Mouse (Mus musculus): Measurements from ENCODE around the gene Aqp7. TPM values are rescaled to one million over a fixed set of nuclear protein-coding genes. Genes with fewer than 3 reads are reported as not detected.
A peak's percentile ranks its signal among the peaks of the same experiment; 100 is the strongest.

Aqp7 gene
- polyA plus RNA-seq (2015; fragmentation: Nextera tagmentation; extraction: Ambion mirVana) = not detected in 2 replicates

DNA sequence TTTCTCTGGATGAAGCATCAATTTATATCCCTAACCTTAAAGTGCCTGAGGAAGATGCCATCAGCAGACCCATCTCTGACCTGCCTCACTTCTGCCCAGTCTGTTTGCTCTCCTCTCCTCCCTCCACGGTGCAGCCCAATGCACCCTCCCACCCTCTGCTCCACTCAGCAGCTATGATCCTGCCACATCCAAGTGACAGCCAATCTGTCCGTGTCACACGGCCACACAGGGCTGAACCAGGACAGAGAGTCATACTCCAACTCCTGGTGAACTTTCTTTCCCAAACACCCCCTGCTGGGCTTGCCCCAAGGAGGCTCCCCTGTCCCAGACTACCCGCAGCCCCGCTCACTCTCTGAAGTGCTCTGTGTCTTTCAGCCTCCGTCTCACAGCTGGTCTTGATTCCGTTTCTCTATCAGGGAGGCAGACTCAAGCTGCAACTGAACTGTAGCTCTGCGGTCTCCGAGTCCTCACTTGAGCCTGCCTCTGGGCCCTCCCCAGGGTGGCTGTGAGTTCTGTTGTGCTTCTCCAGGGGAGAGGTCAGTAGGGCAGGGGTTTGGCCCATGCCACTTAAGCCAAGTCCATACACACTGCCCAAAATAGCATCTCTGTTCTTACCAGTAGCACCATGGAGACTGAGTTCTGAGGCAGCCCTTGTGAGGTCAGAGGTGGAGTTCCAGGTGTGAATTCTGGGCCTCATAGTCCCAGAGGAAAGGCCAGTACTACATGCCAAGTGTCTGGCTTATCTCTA lies at the start of gene Aqp7:
TSS of gene Aqp7 (minus strand) at position 616 of the 748 bp plus-strand sequence.
- no peaks in the 10 kb centered on the region for H3K36me3 ChIP-seq
- H3K9ac ChIP-seq = no peak within 1 kb of the TSS
- no peaks in the 10 kb centered on the region for H3K9me3 ChIP-seq
- no peak within 1 kb of the TSS for H3K4me3 ChIP-seq
- peaks cover 4% of the 10 kb centered on the region for H3K4me1 ChIP-seq (replicated peaks)
- H3K4me2 ChIP-seq = no peak within 1 kb of the TSS
- no peaks in the 10 kb centered on the region for H3K27me3 ChIP-seq
- 44% methylated on average over 9 of the region's 9 CpGs for WGBS
- ATAC-seq (ENCODE audit: low FRiP score) = peak; percentile 11; the same call in 1 of the 2 replicates
- no peak within 1 kb of the TSS for H3K27ac ChIP-seq

DNA sequence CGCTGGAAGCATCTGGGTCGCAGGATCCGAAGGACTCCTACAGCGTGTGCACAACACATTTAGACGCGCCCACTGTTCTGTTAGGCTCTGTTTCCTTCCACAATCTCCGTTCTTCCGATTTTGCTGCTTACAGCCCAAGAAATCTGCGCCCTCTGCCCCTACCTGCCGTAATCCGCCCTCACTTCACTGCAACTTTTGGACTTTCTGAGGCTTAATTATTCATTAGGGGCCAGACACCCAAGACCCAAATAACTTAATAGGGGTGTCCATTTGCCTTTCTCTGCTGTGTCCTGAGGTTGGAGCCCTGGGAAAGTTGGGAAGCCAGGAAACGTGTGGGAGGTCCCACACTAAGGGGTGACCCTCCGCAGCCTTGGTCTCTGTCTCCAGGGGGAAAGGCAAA lies 49.4 kb upstream of the Aqp7 start:
- Histone ChIP-seq H3K27me3 (peaks cover 43% of the 10 kb centered on the region), H3K27ac (no peak overlapping the region), H3K9ac (peak overlapping the region; percentile 75; the same call in 1 of the 2 replicates), H3K4me2 (peak overlapping the region; percentile 90), H3K36me3 (no peaks in the 10 kb centered on the region), H3K9me3 (no peaks in the 10 kb centered on the region), H3K4me1 (replicated peaks) (peaks cover 12% of the 10 kb centered on the region), H3K4me3 (peak overlapping the region; percentile 52; the same call in 1 of the 2 replicates)
- 51% methylated on average over 13 of the region's 13 CpGs for WGBS
- ATAC-seq (ENCODE audit: low FRiP score) = peak; percentile 30; the same call in 1 of the 2 replicates

DNA sequence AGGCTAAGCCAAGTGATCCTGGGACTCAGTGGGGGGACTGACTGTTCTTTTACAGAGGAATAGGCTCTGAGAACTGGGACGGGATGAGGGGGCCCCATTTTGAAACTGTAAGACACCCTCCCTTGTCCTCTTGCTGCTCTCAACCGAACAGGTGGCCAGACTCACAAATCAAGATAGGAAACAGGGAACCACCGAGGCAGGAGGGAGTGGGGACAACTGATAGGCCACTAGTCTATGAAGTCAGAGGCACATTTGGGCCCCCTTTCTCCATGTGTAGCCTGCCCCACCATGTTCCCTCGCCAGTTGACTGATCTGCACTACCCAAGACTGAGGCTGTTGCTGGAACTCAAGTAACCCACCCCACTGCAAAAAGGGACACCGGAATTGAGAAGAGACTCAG lies 48.9 kb upstream of the Aqp7 start:
- no peak for ATAC-seq (ENCODE audit: low FRiP score)
- Histone ChIP-seq H3K4me1 (replicated peaks) (peaks cover 12% of the 10 kb centered on the region), H3K27ac (no peak overlapping the region), H3K36me3 (no peaks in the 10 kb centered on the region), H3K27me3 (peaks cover 43% of the 10 kb centered on the region), H3K9ac (no peak overlapping the region), H3K4me3 (no peak overlapping the region), H3K4me2 (no peak overlapping the region), H3K9me3 (no peaks in the 10 kb centered on the region)
- WGBS = 74% methylated on average over 5 of the region's 5 CpGs

DNA sequence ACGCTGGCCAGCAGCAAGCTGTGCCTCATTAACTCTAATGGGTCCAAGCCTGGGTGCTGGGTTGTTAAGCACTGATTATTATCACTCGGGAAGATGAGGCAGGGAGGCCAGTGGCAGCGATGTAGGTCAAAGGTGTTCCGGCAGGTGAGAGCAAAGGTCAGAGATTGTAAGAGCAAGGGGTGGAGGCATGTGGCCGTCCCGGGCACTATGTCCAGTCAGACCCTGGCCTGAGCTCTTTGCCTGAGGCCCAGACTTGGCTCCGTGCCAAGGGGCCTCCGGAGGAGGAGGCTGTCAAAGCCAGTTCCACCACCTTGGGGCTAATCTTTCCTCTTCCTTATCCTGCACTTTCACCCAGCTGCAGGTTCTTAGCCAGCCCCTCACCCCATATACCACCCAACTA lies 48.2 kb upstream of the Aqp7 start:
- Histone ChIP-seq H3K9ac (no peak overlapping the region), H3K4me1 (replicated peaks) (peaks cover 12% of the 10 kb centered on the region), H3K27ac (no peak overlapping the region), H3K27me3 (peaks cover 43% of the 10 kb centered on the region), H3K9me3 (no peaks in the 10 kb centered on the region), H3K4me3 (no peak overlapping the region), H3K4me2 (no peak overlapping the region), H3K36me3 (no peaks in the 10 kb centered on the region)
- WGBS = 70% methylated on average over 8 of the region's 8 CpGs
- ATAC-seq (ENCODE audit: low FRiP score) = no peak

DNA sequence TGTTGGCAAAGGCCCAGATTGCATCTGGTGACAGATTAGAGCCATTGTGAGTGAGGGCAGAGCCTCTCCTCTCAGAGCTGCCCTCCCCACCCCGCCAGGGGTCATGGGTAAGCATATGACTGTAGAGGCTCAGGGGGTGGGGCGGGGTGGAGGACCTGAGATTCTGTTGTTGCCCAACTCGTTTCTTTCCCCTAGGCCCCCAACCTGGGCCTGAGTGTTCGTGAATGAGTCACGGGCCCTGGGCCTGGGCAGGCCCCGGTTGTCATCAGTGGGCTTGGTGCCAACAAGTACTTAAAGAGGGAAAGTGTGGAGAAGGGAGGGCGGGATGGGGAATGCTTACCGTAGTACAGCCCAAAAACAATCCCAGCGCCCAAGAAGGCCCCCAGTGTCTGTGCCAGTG lies 46.4 kb upstream of the Aqp7 start:
- Histone ChIP-seq H3K4me1 (replicated peaks) (peaks cover 12% of the 10 kb centered on the region), H3K9ac (no peak overlapping the region), H3K27ac (no peak overlapping the region), H3K4me2 (no peak overlapping the region), H3K36me3 (no peaks in the 10 kb centered on the region), H3K9me3 (no peaks in the 10 kb centered on the region), H3K4me3 (no peak overlapping the region), H3K27me3 (peaks cover 36% of the 10 kb centered on the region)
- no peak for ATAC-seq (ENCODE audit: low FRiP score)
- 77% methylated on average over 9 of the region's 9 CpGs for WGBS

DNA sequence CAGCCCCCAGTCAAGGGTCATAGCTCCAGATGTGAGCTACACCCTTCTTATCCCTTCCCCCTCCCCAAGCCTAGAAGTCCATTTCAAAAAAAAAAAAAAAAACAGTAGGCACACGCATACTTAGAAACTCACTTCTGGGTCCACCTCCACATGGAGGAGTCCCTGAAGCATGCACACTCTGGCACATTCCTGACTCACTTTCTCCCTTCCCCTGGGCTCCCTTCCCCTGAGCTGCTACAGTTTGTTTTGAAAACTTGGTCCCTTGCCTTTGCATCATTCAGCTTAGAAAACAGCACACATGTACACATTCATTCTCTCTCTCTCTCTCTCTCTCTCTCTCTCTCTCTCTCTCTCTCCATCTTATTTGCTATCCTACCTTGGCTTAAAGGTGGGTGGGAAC lies 45.0 kb upstream of the Aqp7 start:
- no peak overlapping the region for H3K9ac ChIP-seq
- ATAC-seq (ENCODE audit: low FRiP score) = no peak
- H3K9me3 ChIP-seq = no peaks in the 10 kb centered on the region
- H3K4me3 ChIP-seq = no peak overlapping the region
- no peak overlapping the region for H3K4me2 ChIP-seq
- H3K27me3 ChIP-seq = peaks cover 22% of the 10 kb centered on the region
- H3K4me1 ChIP-seq (replicated peaks) = peaks cover 5% of the 10 kb centered on the region
- H3K27ac ChIP-seq = no peak overlapping the region
- no peaks in the 10 kb centered on the region for H3K36me3 ChIP-seq
- WGBS = 73% methylated on average over 1 of the region's 1 CpGs

DNA sequence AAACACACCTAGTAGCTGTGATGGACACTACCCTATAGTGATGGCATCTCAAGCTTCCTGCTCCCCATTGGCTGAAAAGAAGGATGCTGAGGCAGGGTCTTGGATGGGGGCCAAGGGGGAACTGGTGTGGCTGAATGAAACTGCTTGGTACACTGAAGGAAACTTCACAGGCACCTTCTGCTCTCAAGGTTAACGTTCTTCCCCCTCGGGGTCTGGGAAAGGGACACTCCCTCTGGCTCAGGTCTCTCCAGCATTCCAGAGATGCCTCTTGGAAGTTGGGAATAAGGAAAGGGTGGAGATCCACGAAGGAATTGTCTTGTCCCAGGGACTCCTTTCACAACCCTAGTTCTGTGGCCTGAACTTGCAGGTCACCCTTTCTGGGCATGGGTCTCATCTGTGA lies 43.5 kb upstream of the Aqp7 start:
- ATAC-seq (ENCODE audit: low FRiP score) = no peak
- Histone ChIP-seq H3K4me3 (no peak overlapping the region), H3K27ac (no peak overlapping the region), H3K27me3 (peaks cover 7% of the 10 kb centered on the region; the same call in 1 of the 2 replicates), H3K4me2 (no peak overlapping the region), H3K4me1 (replicated peaks) (no peaks in the 10 kb centered on the region), H3K9me3 (no peaks in the 10 kb centered on the region), H3K9ac (no peak overlapping the region), H3K36me3 (no peaks in the 10 kb centered on the region)
- WGBS = 69% methylated on average over 3 of the region's 3 CpGs

DNA sequence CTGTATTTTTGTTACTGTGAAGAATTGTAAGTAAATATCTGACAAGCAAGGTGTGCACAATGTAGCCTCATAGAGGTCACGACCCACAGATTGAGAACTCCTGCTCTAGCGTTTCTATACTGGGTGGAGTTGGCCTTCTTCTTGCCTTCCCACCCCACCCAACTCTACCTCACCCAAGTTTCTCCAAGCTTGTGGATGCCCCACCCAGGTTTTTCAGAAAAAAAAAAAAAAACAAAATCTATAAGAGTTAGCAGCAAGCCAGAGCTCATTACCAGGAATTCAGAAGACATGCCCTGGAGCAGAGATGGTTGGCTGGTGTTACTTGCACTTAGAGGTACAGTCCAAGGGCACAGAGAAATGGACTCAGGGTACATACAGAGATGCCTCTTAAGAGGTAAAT lies 41.8 kb upstream of the Aqp7 start:
- Histone ChIP-seq H3K36me3 (no peaks in the 10 kb centered on the region), H3K27ac (no peak overlapping the region), H3K9ac (no peak overlapping the region), H3K4me1 (replicated peaks) (no peaks in the 10 kb centered on the region), H3K27me3 (no peaks in the 10 kb centered on the region), H3K9me3 (no peaks in the 10 kb centered on the region), H3K4me2 (no peak overlapping the region), H3K4me3 (no peak overlapping the region)
- 85% methylated on average over 2 of the region's 2 CpGs for WGBS
- no peak for ATAC-seq (ENCODE audit: low FRiP score)

DNA sequence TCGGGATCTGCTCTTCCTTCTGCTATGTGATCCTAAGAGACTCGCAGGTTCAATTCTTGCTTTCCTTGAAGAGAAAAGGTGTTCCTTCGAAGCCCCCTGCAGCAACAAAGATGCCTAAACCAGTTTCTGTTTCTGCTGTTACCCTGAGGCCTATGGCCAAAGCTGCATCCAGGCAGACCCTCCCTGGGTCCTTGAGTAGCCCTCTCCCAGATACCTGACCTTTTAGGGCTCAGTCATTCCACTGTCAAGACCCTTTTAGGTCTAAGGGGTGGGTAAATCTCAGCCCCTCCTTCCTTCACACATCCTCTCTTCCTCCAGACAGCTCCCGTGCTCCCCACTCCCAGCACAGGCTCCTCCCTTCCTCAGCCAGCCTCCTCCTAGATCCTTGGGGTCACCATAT lies 41.2 kb upstream of the Aqp7 start:
- H3K9ac ChIP-seq = no peak overlapping the region
- H3K4me1 ChIP-seq (replicated peaks) = no peaks in the 10 kb centered on the region
- no peaks in the 10 kb centered on the region for H3K9me3 ChIP-seq
- no peak overlapping the region for H3K4me3 ChIP-seq
- no peak overlapping the region for H3K4me2 ChIP-seq
- ATAC-seq (ENCODE audit: low FRiP score) = no peak
- H3K27me3 ChIP-seq = no peaks in the 10 kb centered on the region
- no peak overlapping the region for H3K27ac ChIP-seq
- 84% methylated on average over 4 of the region's 4 CpGs for WGBS
- H3K36me3 ChIP-seq = no peaks in the 10 kb centered on the region

DNA sequence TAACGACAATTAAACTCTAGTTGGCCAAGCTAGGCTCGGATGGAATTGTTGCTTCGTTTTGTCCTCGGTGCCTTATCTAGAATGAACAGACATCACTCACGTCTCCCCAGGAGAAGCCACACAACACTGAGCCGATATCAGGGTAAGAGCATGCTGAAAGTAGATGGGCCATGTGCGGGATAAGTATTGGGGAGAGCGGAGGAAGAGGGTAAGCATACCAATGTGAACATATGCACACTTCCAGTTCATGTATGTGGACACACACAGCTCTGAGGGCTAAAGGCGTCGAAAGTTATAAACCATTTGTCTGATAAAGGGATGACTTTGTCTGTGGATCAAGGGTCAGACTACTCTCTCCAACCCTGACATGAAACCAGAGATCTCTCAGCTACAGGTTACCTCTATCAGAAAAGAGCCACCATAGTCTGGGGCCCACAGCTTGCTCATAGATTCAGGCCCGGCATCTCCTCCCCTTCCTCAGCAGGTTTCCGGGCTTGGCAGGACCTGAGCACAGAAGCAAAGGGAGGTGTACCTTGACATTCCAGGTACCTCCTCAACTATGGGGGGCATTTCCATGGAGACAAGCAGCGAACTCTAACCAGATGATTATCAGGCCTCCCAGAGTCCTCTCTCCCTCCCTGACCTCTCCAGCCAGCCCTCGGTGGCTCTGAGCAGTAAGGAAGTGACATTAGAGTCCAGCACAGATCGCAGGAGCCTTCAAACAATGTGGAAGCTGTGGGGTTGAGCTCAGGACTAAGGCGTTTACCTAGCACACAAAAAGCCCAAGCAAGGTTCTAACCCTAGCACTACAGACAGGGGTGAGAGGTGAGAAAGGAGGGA lies 39.7 kb upstream of the Aqp7 start:
- Histone ChIP-seq H3K27ac (no peak overlapping the region), H3K4me3 (no peak overlapping the region), H3K36me3 (no peaks in the 10 kb centered on the region), H3K27me3 (no peaks in the 10 kb centered on the region), H3K9me3 (no peaks in the 10 kb centered on the region), H3K4me2 (no peak overlapping the region), H3K9ac (no peak overlapping the region), H3K4me1 (replicated peaks) (no peaks in the 10 kb centered on the region)
- WGBS = 87% methylated on average over 16 of the region's 16 CpGs
- ATAC-seq (ENCODE audit: low FRiP score) = no peak

DNA sequence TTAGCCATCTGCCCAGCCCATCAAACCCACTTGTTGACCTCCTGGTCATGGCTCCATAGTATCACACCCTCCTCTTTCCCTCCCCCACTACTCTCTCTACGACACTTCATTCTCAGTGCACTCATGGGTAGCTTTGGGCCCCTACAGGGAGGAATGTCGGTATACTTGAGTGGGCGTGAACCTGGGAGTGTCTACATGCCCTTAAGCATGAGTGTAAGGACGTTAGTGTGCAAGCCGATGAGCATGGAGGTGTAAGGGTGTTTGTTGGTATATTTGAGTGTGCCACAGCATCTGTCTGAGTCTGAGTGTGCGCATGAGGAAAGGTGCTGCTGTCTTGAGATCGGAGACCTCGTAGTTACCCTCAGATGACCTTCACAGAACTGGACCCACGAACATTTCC lies 39.0 kb upstream of the Aqp7 start:
- Histone ChIP-seq H3K4me1 (replicated peaks) (no peaks in the 10 kb centered on the region), H3K9ac (no peak overlapping the region), H3K4me2 (no peak overlapping the region), H3K36me3 (no peaks in the 10 kb centered on the region), H3K9me3 (no peaks in the 10 kb centered on the region), H3K27ac (no peak overlapping the region), H3K27me3 (no peaks in the 10 kb centered on the region), H3K4me3 (no peak overlapping the region)
- 79% methylated on average over 9 of the region's 9 CpGs for WGBS
- no peak for ATAC-seq (ENCODE audit: low FRiP score)

DNA sequence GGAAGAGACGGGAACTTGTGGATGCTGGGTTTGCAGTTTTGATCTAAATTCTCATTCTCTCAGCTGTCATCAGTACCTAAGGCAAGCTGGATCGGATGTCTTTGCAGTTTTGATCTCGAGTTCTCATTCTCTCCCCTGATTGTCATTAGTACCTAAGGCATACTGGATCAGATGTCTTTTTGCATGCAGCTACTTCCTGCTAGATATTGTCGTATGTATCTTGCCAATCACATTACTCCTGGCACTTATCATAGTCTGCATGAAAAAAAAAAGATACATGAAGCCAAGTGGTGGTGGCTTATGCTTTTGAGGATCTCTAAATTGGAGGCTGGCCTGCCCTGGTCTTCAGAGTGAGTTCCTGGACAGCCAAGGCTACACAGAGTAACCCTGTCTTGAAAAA lies 36.9 kb upstream of the Aqp7 start:
- Histone ChIP-seq H3K4me1 (replicated peaks) (no peaks in the 10 kb centered on the region), H3K36me3 (no peaks in the 10 kb centered on the region), H3K4me3 (no peak overlapping the region), H3K27me3 (no peaks in the 10 kb centered on the region), H3K4me2 (no peak overlapping the region), H3K9ac (no peak overlapping the region), H3K27ac (no peak overlapping the region), H3K9me3 (no peaks in the 10 kb centered on the region)
- 85% methylated on average over 4 of the region's 4 CpGs for WGBS
- ATAC-seq (ENCODE audit: low FRiP score) = no peak

Measured in hindbrain, embryonic 13.5 days (tissue).